Mouse (Mus musculus) testis, postnatal 10 days (tissue): Measurements from ENCODE around the gene Wdr49.

Experiments
- DNase-seq: peaks from one replicate; pipeline ENCODE4 v3.0.0; 2021; ENCODE audit warnings: low spot score

Wdr49 gene

DNA sequence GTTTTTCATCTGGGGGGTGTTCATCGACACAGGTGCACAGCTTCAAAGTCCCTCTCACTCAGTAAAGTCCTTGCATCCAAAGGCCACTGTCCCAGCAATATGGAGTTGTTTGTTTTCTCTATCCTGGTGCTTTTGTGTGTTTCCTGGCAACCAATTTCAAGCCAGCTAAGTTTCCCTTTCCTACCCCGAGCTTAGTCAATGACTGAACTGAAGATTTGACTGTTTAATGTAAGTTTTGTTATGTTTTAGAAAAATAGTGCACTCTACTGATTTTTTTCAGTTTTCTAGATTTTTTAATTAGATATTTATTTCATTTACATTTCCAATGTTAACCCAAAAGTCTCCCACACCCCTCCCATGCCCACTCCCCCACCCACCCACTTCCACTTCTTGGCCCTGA, at the start of gene Wdr49:
Gene Wdr49 (minus strand): TSS at position 101 of the 400 bp plus-strand sequence.
- DNase-seq = no peak

DNA sequence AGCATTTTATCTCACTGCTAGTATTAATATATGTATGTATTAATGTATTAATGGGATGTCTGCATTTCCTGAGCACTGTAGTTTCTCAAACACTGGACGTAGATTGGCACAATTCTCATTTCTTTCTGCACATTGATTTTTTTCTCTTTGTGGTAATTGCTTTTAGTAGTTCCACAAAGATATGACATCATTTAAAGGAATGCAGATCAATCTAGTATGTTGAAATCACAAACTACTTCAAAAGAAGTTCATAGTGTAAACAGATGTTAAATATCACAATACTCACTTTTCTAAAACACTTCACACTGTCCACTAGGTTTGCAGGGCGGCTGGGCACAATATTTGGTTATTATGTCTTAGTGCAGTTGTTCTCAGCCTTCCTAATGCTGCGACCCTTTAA, 49.1 kb upstream of the Wdr49 start:
- DNase-seq = no peak

DNA sequence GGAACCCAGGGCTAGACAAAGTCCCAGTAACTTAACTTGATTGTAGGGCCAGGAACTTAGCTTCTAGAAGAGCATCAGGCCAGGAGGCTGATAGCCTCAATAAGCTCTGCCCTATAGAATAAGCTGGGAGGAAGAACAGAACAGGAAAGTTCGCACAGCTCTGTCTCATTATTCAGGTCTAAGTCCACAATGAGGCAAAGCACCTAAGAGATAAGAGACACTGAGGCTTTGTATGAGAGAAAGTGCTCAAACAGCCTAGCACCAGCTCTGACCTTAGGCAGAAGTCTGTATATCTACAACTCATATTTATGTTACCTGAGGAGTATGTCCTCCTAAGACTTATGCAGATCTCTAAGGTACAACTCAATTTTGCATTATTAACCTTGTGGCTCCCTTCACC, 40.6 kb upstream of the Wdr49 start:
- DNase-seq = no peak

DNA sequence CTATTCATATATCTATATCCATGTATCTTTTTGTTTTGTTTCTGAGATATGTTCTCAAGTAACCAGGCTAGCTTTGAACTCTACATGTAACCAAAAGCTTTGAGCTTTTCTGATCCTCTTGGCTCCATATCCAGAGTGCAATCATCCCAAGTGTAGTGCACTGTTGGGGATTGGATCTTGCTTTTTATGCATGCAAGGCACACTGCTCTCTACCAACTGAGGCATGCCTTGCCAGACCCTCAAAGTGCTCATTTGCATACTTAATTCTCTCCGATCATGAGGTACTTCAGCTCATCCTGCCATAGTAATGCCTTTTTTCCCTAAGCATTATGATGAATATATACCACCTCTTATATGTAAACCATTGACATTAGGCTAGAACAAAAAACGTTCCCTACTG, 39.4 kb upstream of the Wdr49 start:
- DNase-seq = no peak

DNA sequence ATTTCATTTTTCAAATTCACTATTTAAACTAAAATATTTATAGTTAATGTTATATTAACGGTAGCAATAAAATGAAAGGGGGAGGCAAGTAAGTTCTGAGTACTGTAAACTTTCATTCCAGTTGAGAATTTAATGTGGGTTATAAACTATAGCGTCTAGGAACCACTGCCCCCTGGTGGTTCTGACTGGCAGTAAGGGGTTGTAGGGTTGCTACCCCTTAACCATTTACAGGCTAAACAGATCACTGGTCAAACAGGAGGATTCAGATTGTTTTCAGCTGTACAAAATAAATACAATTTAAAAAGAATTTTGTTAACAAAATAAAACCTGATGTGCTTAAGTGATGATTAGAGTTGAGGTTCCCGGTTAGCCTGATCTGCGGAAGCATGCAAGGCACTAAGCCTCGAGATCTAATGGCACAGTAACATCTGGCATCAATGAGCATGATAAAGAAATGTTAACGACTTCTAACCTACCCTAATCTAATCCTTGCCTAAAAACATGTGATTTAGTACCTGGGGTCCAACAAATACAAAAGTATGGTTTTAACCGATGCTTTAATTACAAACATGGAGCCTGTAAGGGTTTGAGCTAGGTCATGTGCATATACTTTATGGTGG, 35.8 kb upstream of the Wdr49 start:
- peak; percentile 70 for DNase-seq

DNA sequence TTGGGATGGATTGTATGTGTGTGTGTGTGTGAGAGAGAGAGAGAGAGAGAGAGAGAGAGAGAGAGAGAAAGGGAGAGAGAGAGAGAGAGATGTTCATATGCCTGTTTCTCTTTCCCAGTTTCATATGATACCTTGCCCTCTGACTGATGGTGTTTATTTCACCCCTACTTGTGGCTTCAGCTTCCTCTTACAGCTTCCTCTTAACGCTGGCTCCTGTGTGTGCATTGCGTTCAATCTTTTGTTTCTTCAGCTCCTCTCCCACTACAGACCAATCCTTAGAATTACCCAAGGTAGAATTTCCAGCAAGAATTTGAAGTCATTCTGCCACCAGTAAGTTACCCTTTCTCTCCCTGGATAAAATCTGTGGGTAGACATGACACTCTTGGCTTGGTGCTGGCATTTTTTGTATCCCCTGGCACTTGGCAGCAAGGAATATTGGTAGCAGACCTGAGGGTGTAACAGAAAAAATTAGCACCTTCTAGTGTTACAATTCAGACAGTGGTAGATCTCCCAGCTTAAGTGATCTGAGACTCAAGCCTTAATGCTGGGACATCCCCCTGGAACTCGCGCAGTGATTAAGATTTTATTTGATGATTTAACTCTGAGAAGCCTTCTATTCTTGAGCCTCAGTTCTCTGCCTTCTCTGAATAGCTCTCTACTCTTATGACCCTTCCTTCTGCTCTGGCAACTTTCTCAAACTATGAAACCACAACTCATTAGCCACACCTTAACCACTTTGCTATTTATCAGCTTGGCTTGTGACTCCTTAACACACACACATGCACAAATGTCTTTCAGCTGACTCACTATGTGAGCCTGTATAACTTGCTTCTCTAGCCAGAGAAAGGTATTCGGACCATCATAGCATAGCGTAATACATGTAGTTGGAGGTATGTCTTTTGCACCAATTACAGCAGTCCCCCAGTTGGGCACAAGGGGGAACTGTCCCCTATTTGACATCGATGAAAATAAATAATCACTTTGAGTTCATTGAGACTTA, 17.3 kb upstream of the Wdr49 start:
- no peak for DNase-seq

DNA sequence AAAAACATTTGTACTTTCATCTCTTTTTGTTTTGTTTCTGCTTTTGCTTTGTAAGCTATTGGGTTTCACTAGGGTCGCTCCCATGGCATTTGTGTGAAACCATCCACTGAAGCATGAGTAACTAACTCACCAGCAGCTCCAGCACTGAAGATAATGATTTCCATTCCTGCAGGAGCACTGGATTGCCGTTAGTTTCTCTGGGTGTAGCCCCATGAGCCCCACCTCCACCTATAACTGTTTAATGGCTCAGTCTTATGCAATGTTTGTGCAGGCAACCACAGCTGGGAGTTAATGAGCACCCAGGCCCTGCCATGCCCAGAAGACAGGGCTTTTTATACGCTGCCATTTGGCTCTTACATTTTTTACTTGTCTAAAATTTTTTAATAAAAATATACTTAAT, 11.0 kb upstream of the Wdr49 start:
- no peak for DNase-seq

DNA sequence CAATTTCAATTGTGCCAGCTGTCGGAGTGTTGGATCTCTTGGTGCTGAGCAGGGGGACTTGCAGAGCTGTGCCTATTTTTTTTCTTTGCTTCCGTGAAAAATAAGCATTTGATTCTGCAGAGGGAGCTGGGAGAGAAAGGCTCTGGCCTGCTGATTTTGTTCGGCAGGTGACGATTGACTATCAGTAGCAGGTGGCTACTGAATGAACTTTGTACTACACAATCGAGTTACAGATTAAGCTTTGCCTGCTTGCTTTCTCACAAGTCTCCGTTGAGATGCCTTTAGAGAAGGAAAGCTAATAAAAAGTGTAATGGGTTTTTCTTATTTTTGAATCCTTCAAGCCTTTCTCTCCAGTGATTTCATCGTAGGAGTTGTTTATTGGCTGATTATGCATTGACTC, 6.8 kb downstream of the Wdr49 start:
- DNase-seq = no peak

DNA sequence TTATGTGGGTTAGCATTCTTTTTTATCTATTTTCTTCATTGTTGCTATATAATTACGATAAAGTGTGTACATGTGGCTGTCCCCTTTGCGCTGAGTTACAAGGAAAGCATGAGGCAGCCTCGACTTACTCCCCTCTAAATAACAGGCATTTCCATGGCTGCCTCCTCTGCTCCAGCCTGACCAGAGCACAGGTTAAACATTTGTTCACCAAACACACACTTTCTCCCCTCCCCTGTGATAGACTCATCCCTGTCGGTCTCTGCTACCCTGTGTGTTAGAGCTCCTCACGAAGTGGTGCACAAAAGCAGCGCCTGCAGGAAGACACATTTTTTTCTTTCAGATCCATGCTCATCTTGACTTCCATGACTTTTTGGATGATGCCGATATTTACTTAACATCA, 7.3 kb downstream of the Wdr49 start:
- no peak for DNase-seq

DNA sequence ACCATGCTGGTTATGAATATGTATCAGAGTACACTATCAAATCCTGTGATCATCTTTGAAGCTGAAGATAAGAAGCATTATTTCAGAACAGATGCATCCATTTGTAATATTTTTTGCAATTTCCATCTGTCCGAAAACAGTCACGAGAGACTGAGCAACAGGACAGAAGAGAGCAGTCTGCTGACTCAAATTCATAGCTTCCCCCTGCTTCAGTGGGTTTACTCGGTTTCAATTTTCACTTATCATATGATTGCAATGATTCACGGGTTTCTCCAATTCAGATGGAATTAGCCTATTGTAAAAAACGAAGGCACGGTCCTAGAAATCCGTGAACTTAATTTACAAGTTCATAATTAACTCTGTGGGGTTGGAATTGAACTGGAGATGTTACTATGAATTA, 13.8 kb downstream of the Wdr49 start:
- no peak for DNase-seq

DNA sequence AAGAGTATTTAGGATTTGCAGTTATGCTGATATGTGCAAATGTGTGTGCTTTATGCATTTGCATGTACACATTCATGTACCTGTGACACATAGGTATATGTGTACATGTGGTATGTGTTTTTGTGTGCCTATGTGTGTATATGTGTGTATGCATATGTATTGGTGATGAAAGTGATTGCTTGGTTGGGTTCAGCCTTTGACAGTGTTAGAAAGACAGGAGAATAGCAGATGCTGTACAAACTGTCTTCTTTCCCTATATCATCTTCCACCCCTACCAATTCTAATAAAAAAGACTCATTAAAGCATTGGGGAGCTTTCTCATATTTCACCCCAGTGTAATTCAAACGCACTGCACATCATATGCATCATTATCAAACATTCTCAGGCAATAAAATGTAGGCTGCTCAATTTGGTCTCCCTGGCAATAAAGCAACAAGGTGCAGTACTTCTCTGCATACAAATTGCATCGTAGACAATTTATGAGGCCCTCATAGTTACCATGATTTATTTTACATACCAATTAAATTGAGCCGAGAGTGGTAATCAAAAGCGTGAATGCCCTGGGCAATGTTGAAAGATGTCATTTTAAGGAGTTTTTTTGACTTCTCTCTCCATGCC, 51.3 kb downstream of the Wdr49 start:
- no peak for DNase-seq

DNA sequence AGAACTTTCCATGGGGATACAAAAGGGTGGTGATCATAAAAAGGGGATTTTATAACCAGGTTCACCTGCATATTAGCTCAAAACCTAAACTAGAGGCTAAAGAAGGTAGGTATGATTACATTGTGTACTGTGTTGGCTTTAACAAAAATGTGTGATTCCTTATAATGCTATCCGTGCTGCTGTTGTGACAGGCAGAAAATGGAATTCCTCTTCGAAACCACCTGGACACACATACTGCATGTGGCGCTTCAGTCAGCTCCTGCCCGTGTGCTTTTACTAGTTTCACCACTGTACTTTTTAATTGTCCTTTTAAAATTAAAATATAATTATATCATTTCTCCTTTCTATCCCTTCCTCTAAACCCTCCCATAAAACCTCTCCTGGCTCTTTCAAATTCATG, 86.0 kb downstream of the Wdr49 start:
- DNase-seq = no peak

DNA sequence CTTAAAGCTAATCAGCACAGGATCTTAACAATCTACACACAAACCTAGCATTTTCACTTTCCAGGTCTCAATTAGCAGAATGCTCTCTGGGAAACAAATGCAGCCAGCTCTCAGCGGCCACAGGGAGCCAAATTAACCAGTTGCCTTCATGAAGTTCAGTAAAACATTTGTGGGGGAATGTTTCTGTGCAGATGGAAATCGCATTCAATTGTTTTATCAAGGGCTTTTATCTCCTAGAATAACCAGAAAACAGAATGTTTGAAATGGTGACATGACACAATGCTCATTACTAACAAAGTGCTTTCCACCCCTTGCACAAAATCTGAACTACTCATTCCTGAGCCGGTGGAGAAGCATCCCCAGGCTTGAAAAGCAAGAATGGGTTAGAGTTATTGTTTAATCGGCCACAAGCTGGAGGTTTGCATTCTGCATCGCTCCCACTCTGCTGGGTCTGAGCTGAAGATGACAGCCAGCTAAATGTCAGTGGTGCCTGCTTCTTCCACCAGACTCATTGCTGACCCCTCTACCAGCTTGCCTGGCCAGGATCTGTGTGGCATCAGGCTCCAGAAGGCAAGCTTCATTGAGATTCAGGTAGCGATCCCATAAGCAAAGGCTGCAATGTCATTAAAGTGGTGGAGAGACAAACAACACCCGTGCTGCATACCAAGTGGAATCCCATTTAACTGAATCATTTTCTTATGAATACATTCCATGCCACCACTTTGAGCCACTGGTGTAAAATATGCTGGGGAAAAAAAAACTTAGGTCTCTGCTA, 86.6 kb downstream of the Wdr49 start:
- DNase-seq = no peak

DNA sequence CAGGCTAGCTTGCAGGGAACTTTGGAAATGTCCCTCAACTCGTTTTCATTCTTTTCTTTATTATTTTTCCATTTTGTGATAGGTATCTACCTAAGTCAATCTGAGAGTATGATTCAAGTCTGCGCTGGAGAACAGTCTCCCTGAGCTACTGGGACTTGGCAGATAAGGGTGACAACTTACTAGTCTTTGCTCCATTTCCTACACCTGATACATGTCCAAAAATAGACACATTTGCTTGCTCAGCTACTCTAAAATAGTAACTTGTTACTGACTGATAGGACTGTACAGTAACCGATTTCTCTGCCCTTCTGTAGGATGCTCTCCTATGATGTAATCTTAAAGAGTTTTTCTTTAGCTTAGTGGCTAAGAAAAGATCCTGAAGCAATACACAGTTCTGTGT, 87.5 kb downstream of the Wdr49 start:
- no peak for DNase-seq

DNA sequence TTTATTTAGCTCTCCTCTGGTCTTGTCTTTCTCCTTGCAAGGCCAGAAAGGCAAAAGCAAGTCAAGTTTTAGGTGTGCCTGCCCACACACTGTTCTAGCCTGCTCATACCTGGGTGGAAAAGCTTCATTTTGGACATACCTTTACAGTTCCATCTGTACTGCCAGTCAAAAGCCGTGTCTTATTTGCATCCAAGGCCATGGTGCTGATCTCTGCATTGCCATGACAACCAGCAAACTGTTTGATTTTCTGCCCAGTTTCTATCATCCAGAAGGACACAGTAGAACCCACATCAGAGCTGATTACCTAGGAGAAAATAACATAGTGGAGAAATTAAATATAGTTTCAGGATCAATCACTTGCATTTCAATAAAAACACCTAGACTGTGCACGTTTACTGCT, 100.2 kb downstream of the Wdr49 start:
- no peak for DNase-seq

DNA sequence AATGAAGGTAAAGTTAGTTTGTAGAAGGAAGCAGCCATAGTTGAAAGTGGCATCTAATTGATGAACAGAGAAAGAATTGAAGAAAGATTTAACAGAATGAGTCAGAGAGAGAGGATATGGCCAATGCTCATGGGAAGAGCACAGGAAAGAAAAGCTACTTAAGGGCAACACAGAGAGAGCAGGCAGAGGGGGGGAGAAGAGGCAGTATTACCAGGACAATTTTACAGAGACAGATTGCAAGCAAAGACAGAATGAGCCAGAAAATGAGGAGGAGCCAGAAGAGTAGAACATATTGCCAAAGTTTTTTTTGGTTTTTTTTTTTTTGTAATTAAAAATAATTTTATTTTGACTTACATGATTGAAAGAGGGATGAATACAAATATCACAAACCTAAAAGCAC, 128.0 kb downstream of the Wdr49 start:
- no peak for DNase-seq

DNA sequence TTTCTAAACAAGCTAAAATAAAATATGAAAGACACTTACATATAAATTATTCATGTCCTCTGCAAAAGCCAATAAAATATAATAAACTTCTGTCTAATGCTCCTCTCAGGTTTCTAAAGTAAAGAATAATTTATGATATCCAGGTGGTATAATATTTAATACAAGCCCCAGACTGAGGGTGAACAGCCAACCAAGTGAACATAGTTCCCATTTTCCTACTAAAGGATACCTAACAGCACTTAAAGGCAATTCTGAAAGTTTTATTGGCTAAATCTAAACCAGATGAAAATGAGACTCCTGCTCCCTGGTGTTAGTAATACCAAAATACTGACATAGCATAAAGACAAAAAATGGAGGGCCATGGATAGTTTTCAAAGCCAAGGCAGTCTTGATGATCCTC, 144.8 kb downstream of the Wdr49 start:
- no peak for DNase-seq

DNA sequence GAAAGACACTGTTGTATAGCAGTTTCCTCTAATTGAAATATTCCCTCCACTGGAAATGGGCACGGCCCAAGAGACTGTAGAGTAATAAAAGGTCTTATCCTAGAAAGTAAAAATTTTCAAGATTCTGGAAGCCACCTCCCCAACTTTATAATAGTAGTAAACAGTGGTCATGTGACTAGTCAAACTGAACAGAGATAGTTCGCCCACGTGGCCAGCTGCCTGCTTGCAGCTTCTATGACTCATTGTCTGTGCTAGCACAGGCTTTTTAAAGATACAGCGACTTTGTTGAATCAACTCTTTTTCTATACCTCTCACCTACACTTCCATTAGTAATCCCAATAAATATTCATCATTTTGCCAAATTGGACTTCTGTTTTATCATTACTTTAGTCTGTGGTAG, 161.0 kb downstream of the Wdr49 start:
- DNase-seq = no peak

DNA sequence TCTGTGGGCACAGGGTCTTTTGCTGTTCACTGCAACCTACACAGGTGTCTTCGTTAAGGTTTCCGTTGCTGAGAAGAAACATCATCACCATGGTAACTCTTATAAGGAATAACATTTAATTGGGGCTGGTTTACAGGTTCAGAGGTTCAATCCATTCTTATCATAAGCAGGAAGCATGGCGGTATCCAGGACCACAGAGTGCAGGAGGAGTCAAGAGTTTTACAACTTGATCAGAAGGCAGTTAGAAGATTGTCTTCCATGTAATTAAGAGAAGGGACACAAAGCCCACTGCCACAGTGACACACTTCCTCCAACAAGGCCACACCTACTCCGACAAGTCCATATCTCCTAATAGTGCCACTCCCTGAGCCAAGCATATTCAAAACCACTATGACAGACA, 173.1 kb downstream of the Wdr49 start:
- no peak for DNase-seq

DNA sequence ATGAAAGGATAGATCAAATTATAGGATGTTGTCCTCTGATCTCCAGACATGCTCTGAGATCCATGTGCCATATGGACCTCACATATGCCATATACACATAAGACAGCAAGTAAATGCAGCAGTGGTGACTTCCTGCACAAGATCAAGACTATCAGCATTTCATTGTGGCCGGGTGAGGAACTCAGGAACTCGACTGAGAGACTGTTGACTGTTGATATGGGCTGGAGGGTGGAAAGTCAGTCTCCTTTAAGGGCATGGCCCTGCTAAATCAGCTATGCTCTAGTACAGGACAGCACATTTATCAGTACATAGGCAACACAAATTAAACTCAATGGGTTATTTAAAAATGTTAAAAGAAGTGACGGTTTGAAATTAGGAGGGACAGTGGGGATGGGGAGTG, 173.7 kb downstream of the Wdr49 start:
- no peak for DNase-seq

DNA sequence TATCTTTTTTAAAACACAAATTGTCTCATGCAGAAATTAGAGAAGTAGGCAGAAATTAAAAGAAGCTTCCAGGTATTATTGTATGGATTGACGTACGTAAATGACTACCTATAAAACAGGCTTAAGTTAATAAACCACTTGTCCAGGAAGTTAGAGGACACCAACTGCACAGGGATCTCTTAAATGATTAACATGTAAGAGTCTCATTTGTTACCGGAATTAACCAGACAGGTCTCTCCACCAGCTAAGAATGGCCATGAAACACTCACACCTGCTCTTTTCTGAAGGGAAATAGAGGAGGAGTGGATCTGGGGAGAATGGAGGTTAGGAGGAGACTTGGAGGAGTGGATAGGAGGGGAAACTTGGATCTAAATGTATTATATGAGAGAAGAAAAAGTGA, 176.4 kb downstream of the Wdr49 start:
- DNase-seq = no peak

DNA sequence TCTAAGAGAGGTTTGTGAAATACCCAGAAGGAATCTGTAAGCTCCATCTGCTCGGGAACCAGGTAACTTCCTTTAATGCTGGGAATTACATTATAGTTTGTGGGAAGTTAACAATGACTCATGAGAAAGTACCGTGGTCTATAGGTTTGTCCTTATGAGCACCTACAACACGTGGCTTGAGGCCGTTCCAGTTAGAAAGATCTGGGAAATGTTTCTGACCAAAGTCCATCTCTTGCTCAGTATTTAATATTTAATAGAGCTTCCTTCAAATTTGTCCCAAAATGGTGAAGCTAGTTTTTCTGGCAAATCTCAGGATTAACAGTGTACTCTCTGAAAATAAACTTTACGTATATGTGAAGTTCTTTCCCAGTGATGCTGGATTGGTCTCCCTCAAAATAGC, 177.3 kb downstream of the Wdr49 start:
- no peak for DNase-seq
